Mouse (Mus musculus): Measurements from ENCODE around the gene Atp6v1g2.

- TF ChIP-seq CTCF (IDR thresholded peaks at IDR 0.05; ENCODE audit: borderline replicate concordance, insufficient read depth, low read depth, low read length) (no peak), POLR2A (IDR thresholded peaks at IDR 0.05; ENCODE audit: borderline replicate concordance, insufficient read depth, low read length) (no peak)
These were observed 30.0 kb downstream of the Atp6v1g2 start for GRCm38 (mm10) chr17:35263523-35263883.

Data from cerebellum, adult 2 months (tissue).